Mouse (Mus musculus) liver, embryonic 15.5 days (tissue): ENCODE results near the gene Wdr63. TPM values are rescaled to one million over a fixed set of nuclear protein-coding genes. Genes with fewer than 3 reads are reported as not detected.

ENCODE experiments used
- ATAC-seq: fragments of 200-750 bp; cut with Nextera tagmentation; 2 replicates; pipeline ENCODE4 v1.8.0; 2017; ENCODE audit warnings: moderate number of reproducible peaks, mild to moderate bottlenecking, moderate library complexity; ENCODE audit not compliant: insufficient read depth
- H3K27ac ChIP-seq: fragments of 300-500 bp; sonication (generic); replicated peaks from 2 replicates; pipeline ENCODE4 v1.5.1; 2015; ENCODE audit warnings: mild to moderate bottlenecking, inconsistent platforms
- H3K27me3 ChIP-seq: fragments of 300-500 bp; sonication (generic); 2 replicates; pipeline ENCODE4 v1.6.1; 2015; ENCODE audit warnings: mild to moderate bottlenecking, inconsistent platforms
- H3K36me3 ChIP-seq: fragments of 300-500 bp; sonication (generic); replicated peaks from 2 replicates; pipeline ENCODE4 v1.6.1; 2015; ENCODE audit warnings: moderate library complexity, mild to moderate bottlenecking, inconsistent platforms
- H3K4me1 ChIP-seq: fragments of 300-500 bp; sonication (generic); replicated peaks from 2 replicates; pipeline ENCODE4 v1.6.1; 2015; ENCODE audit warnings: inconsistent platforms
- H3K4me2 ChIP-seq: fragments of 300-500 bp; sonication (generic); 2 replicates; pipeline ENCODE4 v1.6.1; 2015; ENCODE audit warnings: moderate library complexity, mild to moderate bottlenecking, inconsistent platforms
- H3K4me3 ChIP-seq: fragments of 300-500 bp; sonication (generic); replicated peaks from 2 replicates; pipeline ENCODE4 v1.5.1; 2015; ENCODE audit warnings: mild to moderate bottlenecking, inconsistent platforms
- H3K9ac ChIP-seq: fragments of 300-500 bp; sonication (generic); 2 replicates; pipeline ENCODE4 v1.6.1; 2015; ENCODE audit warnings: moderate library complexity, mild to moderate bottlenecking, inconsistent platforms
- H3K9me3 ChIP-seq: fragments of 300-500 bp; sonication (generic); replicated peaks from 2 replicates; pipeline ENCODE4 v1.6.1; 2016; ENCODE audit warnings: inconsistent platforms
- WGBS: fragments of 180-500 bp; shearing (Covaris S2); methylation state at CpG from one replicate; pipeline ENCODE4 v1.1.7; 2015; ENCODE audit warnings: mixed read lengths; ENCODE audit not compliant: insufficient replicate concordance; 5-methylcytosine and 5-hydroxymethylcytosine counted together
- polyA plus RNA-seq: library from polyadenylated mRNA; unstranded; fragments of >200 nt; fragmentation: Nextera tagmentation; extraction: Ambion mirVana; gene quantifications from 2 replicates; pipeline ENCODE4 v1.2.1, GENCODE M21; 2015

Wdr63 gene
- polyA plus RNA-seq, 1 experiment from 2014 or later, result not detected

DNA sequence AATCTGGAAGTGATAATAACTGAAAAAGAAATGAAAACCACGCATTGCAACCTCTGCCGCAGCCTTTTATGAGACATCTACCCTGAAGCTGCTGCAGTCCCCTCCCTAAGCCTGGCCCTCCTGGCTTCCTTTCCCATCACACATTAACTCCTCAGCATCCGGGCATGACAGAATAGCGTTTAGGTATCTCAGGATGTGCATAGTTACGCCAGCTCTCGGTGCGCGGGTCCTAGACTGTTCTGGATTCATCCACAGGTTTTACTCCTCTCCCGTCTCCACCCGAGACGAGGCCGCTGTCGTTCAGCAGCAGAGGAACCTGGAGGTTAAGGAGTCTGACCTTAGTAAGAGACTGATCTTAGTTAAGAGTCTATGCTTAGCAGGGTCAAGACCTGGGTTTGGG is 116.8 kb downstream of the Wdr63 start:
- Histone ChIP-seq H3K36me3 (no peaks in the 10 kb centered on the region), H3K9ac (no peak overlapping the region), H3K27ac (no peak overlapping the region), H3K4me1 (peaks cover 16% of the 10 kb centered on the region), H3K27me3 (peaks cover 39% of the 10 kb centered on the region), H3K4me3 (no peak overlapping the region), H3K4me2 (no peak overlapping the region), H3K9me3 (no peaks in the 10 kb centered on the region)
- no peak for ATAC-seq
- 77% methylated on average over 13 of the region's 13 CpGs for WGBS

Other genes with a start within 250 kb of the Wdr63 start
- gene Bcl10, start 185.3 kb downstream of the Wdr63 start, polyA plus RNA-seq, result 18.3 and 18.6 TPM in 2 replicates
- 14.0 and 14.6 TPM in 2 replicates for gene 2410004B18Rik, start 170.1 kb downstream of the Wdr63 start, polyA plus RNA-seq
- 0.48 and 0.52 TPM in 2 replicates for gene Syde2, start 120.3 kb downstream of the Wdr63 start, polyA plus RNA-seq
- 0.03 and 0.08 TPM in 2 replicates for gene Mcoln3, start 9.3 kb upstream of the Wdr63 start, polyA plus RNA-seq
- 9.2 and 10.2 TPM in 2 replicates for gene Mcoln2, start 41.7 kb upstream of the Wdr63 start, polyA plus RNA-seq
- gene Lpar3, start 112.8 kb upstream of the Wdr63 start, polyA plus RNA-seq, result 0.03 TPM in 1 of 2 replicates, not detected in the other